Mouse (Mus musculus): ENCODE measurements at regions not wholly inside any gene's neighbourhood (a gene's known extent, or its start where the extent isn't known, plus 50 kb on each side); places are given as distances from the start of the nearest gene placed in this dataset.

DNA sequence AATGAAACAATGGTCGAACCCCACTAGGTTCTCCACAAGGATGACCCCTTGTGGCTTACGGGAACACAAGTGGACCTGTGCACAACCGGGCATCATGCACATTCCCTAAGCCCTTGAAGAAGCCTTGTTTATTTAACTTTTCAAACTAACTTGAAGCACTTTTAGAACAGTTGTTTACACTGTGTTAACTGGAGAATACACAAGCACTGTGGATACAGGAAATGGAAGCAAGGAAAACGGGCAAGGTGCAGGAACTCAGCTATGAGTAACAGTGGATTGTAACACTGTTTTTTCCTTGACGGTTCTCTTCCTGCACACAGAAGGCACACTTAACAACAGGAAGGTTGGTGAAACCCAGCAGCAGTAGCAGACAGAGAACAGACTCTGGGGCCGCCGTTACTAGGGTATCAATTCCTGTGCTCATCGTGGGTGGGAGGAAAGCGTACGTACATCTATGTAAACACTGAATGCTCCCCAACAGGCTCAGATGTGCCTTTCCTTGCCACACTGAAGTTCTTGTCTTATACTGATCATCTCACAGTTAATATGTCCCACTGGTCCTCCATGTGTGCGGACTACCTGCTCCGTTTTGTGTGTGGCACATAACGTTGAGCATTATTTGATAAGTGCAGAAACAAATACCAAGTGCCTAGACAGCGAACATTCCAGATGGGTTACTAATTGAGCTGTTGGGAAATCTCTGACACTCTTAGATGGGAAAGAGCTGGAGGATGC lies 264.4 kb downstream of the Mpdz start:
- intact Hi-C loops (cut with DNase I), result loop anchor here (5.0 to 10.0 kb wide), 3 partner anchors 74 to 1447 kb away; no protein-coding TSS in a partner anchor

DNA sequence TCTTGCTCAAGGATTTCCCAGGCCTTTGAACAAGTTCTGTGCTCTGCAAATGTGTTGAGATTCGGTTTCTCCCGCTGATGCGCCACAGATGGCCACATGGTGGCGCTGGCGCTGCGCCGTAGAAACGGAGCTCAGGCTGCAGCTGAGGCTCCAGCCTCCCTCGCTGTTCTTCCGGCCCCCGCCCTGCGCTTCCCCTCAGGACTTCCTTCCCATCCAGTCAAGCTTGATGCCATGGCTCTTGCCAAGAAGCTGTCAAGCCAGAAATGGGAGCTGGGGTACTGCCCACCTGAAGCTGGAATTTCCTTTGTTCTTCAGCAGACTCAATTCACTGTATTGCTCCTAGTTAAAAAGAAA lies 263.9 kb downstream of the Mpdz start:
- intact Hi-C loops (cut with DNase I), result loop anchor here (5.0 to 10.0 kb wide), 3 partner anchors 74 to 1446 kb away; no protein-coding TSS in a partner anchor

DNA sequence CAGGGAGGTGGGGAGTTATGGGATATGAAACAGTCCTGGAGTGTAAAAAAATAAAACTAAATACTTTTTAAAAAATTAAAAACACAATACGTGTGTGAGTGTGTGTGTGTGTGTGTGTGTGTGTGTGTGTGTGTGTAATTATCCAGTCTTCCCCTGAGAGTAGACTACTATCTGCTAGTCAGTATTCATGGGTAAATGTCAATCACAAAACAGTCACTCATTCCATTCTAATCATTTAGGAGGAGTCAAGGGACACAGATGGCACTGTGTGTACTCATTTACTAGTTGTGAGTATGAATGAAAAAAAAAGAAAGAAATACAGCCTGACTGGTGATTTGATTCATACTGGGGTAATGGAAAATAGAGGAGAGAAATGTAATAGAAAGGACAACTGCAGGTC lies 226.5 kb downstream of the Mpdz start:
- intact Hi-C loops (cut with DNase I), result no loop called here

DNA sequence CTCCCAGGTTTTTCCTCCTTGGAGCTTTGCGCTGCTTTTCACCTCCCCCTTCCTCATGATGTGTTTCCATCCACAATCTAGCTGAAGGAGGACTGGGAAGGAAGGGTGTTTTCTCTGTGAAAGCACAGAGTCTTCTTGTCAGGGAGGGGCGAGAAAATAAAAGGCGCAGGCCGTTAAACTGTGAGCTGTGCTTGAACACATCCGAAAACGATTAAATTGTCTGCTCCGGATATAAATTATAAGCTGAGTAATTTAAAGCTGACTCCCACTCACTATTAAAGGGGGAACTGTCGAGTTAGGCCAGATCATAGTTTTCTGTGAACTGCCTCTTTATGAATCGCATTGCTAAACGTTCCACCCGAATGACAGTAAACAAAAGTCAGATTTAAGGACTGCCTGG lies 224.6 kb downstream of the Mpdz start:
- intact Hi-C loops (cut with DNase I), result no loop called here

- intact Hi-C loops (cut with DNase I), result no loop called here
Measured at GRCm38 (mm10) chr4:81222034-81222433, 220.6 kb downstream of the Mpdz start.

DNA sequence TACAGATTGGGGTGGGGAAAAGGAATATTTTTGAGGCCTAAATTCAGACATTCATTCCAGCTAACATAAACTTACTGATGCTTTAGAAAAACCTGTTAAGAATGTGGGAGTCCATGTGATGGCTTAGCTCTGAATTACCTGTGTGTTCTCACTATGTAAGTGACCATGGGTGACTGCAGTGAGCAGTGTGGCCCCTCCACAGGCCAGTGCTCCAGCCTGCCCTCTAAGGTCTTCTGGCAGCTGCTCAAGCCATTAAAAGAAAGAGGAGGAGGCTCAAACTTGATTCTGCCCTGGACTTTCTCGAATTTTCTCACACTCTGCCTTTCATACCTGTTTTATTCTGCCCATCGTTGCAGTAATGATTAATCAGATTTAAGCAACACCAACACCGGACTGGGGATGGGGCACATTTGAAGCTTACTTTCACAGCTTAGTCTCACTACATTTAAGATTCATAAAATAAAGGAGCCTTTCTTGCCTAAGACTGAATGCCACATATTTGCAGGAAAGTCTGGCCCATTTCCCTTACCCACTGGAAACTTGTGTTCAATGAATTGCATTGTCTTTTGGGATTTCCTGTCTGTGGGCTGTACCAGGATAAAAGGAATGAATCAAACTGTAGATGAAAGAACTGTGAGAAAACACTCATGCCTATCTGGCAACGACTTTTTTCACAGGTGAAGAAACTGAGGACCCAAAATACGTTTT lies 220.0 kb downstream of the Mpdz start:
- intact Hi-C loops (cut with DNase I), result no loop called here
